Mouse (Mus musculus): ENCODE data around the gene Panx3. TPM values are rescaled to one million over a fixed set of nuclear protein-coding genes. Genes with fewer than 3 reads are reported as not detected.

The Panx3 gene
- total RNA-seq (2018; cell fraction: chromatin; rRNA removed): not detected
- not detected for total RNA-seq (2018; cell fraction: cytosol; rRNA removed)
- total RNA-seq (2018; cell fraction: nucleus; rRNA removed): not detected
- polyA plus RNA-seq (2018): not detected in 3 replicates

GRCm38 (mm10) chr9:37669115-37669514, at the start of gene Panx3:
TSS of gene Panx3 (minus strand) at chr9:37669235.
- Histone ChIP-seq H3K36me3 (ENCODE audit: inconsistent target) (no peaks in the 10 kb centered on the region), H3K4me3 (ENCODE audit: inconsistent target) (no peak within 1 kb of the TSS), H3K27ac (no peak within 1 kb of the TSS), H3K79me2 (ENCODE audit: inconsistent target) (no peaks in the 10 kb centered on the region)
- WGBS (ENCODE audit: missing documents): 22% methylated on average over 6 of the region's 6 CpGs

- Histone ChIP-seq H3K79me2 (ENCODE audit: inconsistent target) (no peaks in the 10 kb centered on the region), H3K27ac (no peak within 1 kb of the TSS), H3K4me3 (ENCODE audit: inconsistent target) (no peak within 1 kb of the TSS), H3K36me3 (ENCODE audit: inconsistent target) (no peaks in the 10 kb centered on the region)
- WGBS (ENCODE audit: missing documents): 91% methylated on average over 1 of the region's 1 CpGs
Measured at GRCm38 (mm10) chr9:37716150-37716549, 47.1 kb upstream of the Panx3 start, which contains the start of gene Olfr160. TSS of gene Olfr160 (minus strand) at chr9:37716250.

GRCm38 (mm10) chr9:37689970-37690686, 21.1 kb upstream of the Panx3 start:
- no peaks in the 10 kb centered on the region for H3K36me3 ChIP-seq (ENCODE audit: inconsistent target)
- H3K4me3 ChIP-seq (ENCODE audit: inconsistent target): no peak overlapping the region
- WGBS (ENCODE audit: missing documents): 67% methylated on average over 4 of the region's 5 CpGs
- H3K79me2 ChIP-seq (ENCODE audit: inconsistent target): no peaks in the 10 kb centered on the region
- no peak overlapping the region for H3K27ac ChIP-seq

- WGBS (ENCODE audit: missing documents): 58% methylated on average over 3 of the region's 3 CpGs
- H3K79me2 ChIP-seq (ENCODE audit: inconsistent target): no peaks in the 10 kb centered on the region
Measured at GRCm38 (mm10) chr9:37687941-37688303, 18.9 kb upstream of the Panx3 start.

GRCm38 (mm10) chr9:37687288-37687940, 18.4 kb upstream of the Panx3 start:
- Histone ChIP-seq H3K36me3 (ENCODE audit: inconsistent target) (no peaks in the 10 kb centered on the region), H3K27ac (no peak overlapping the region), H3K79me2 (ENCODE audit: inconsistent target) (no peaks in the 10 kb centered on the region), H3K4me3 (ENCODE audit: inconsistent target) (no peak overlapping the region)
- WGBS (ENCODE audit: missing documents): 85% methylated on average over 3 of the region's 3 CpGs

More at GRCm38 (mm10) chr9:37687941-37688303, 18.9 kb upstream of the Panx3 start:
- H3K36me3 ChIP-seq (ENCODE audit: inconsistent target): no peaks in the 10 kb centered on the region
- H3K27ac ChIP-seq: no peak overlapping the region
- no peak overlapping the region for H3K4me3 ChIP-seq (ENCODE audit: inconsistent target)

GRCm38 (mm10) chr9:37681123-37681522, 12.1 kb upstream of the Panx3 start:
- 91% methylated on average over 1 of the region's 1 CpGs for WGBS (ENCODE audit: missing documents)
- H3K4me3 ChIP-seq (ENCODE audit: inconsistent target): no peak overlapping the region
- no peaks in the 10 kb centered on the region for H3K36me3 ChIP-seq (ENCODE audit: inconsistent target)
- H3K27ac ChIP-seq: no peak overlapping the region
- H3K79me2 ChIP-seq (ENCODE audit: inconsistent target): no peaks in the 10 kb centered on the region

GRCm38 (mm10) chr9:37675287-37675686, 6.3 kb upstream of the Panx3 start:
- H3K4me3 ChIP-seq (ENCODE audit: inconsistent target): no peak overlapping the region
- WGBS (ENCODE audit: missing documents): 89% methylated on average over 4 of the region's 4 CpGs
- H3K27ac ChIP-seq: no peak overlapping the region
- no peaks in the 10 kb centered on the region for H3K36me3 ChIP-seq (ENCODE audit: inconsistent target)
- H3K79me2 ChIP-seq (ENCODE audit: inconsistent target): no peaks in the 10 kb centered on the region

- WGBS (ENCODE audit: missing documents): 88% methylated on average over 3 of the region's 3 CpGs
- no peaks in the 10 kb centered on the region for H3K36me3 ChIP-seq (ENCODE audit: inconsistent target)
- H3K4me3 ChIP-seq (ENCODE audit: inconsistent target): no peak overlapping the region
- H3K79me2 ChIP-seq (ENCODE audit: inconsistent target): no peaks in the 10 kb centered on the region
- H3K27ac ChIP-seq: no peak overlapping the region
Measured at GRCm38 (mm10) chr9:37670261-37670660, 1.2 kb upstream of the Panx3 start.

GRCm38 (mm10) chr9:37669678-37670077, 643 bp upstream of the Panx3 start:
- no peak overlapping the region for H3K27ac ChIP-seq
- H3K79me2 ChIP-seq (ENCODE audit: inconsistent target): no peaks in the 10 kb centered on the region
- no peak overlapping the region for H3K4me3 ChIP-seq (ENCODE audit: inconsistent target)
- no peaks in the 10 kb centered on the region for H3K36me3 ChIP-seq (ENCODE audit: inconsistent target)
- 74% methylated on average over 4 of the region's 4 CpGs for WGBS (ENCODE audit: missing documents)

GRCm38 (mm10) chr9:37666045-37666444, 3.0 kb downstream of the Panx3 start:
- H3K79me2 ChIP-seq (ENCODE audit: inconsistent target): no peaks in the 10 kb centered on the region
- H3K4me3 ChIP-seq (ENCODE audit: inconsistent target): no peak overlapping the region
- no peak overlapping the region for H3K27ac ChIP-seq
- 89% methylated on average over 7 of the region's 7 CpGs for WGBS (ENCODE audit: missing documents)
- no peaks in the 10 kb centered on the region for H3K36me3 ChIP-seq (ENCODE audit: inconsistent target)

- Histone ChIP-seq H3K36me3 (ENCODE audit: inconsistent target) (no peaks in the 10 kb centered on the region), H3K4me3 (ENCODE audit: inconsistent target) (no peak overlapping the region), H3K79me2 (ENCODE audit: inconsistent target) (no peaks in the 10 kb centered on the region), H3K27ac (no peak overlapping the region)
- 64% methylated on average over 2 of the region's 2 CpGs for WGBS (ENCODE audit: missing documents)
Measured at GRCm38 (mm10) chr9:37664604-37665003, 4.4 kb downstream of the Panx3 start.

GRCm38 (mm10) chr9:37663210-37663609, 5.8 kb downstream of the Panx3 start:
- H3K4me3 ChIP-seq (ENCODE audit: inconsistent target): no peak overlapping the region
- H3K79me2 ChIP-seq (ENCODE audit: inconsistent target): no peaks in the 10 kb centered on the region
- no peak overlapping the region for H3K27ac ChIP-seq
- no peaks in the 10 kb centered on the region for H3K36me3 ChIP-seq (ENCODE audit: inconsistent target)
- WGBS (ENCODE audit: missing documents): 75% methylated on average over 1 of the region's 1 CpGs

- Histone ChIP-seq H3K4me3 (ENCODE audit: inconsistent target) (no peak overlapping the region), H3K36me3 (ENCODE audit: inconsistent target) (peaks cover 2% of the 10 kb centered on the region; the same call in 1 of the 2 replicates), H3K79me2 (ENCODE audit: inconsistent target) (peaks cover 10% of the 10 kb centered on the region; the same call in 1 of the 2 replicates), H3K27ac (no peak overlapping the region)
- WGBS (ENCODE audit: missing documents): 90% methylated on average over 5 of the region's 6 CpGs
Measured at GRCm38 (mm10) chr9:37659413-37659812, 9.6 kb downstream of the Panx3 start.

- H3K36me3 ChIP-seq (ENCODE audit: inconsistent target): peaks cover 26% of the 10 kb centered on the region
- 1% methylated on average over 36 of the region's 36 CpGs for WGBS (ENCODE audit: missing documents)
- H3K4me3 ChIP-seq (ENCODE audit: inconsistent target): peak within 1 kb of the TSS; percentile 87
- H3K27ac ChIP-seq: peak within 1 kb of the TSS; percentile 44
- peaks cover 10% of the 10 kb centered on the region; the same call in 1 of the 2 replicates for H3K79me2 ChIP-seq (ENCODE audit: inconsistent target)
Measured at GRCm38 (mm10) chr9:37656931-37657481, 12.0 kb downstream of the Panx3 start, which contains the start of gene Tbrg1. TSS of gene Tbrg1 (minus strand) at chr9:37657312.

- WGBS (ENCODE audit: missing documents): 0% methylated on average over 10 of the region's 10 CpGs
- H3K36me3 ChIP-seq (ENCODE audit: inconsistent target): peaks cover 30% of the 10 kb centered on the region
- peak overlapping the region; percentile 87 for H3K4me3 ChIP-seq (ENCODE audit: inconsistent target)
- H3K27ac ChIP-seq: peak overlapping the region; percentile 44
- peaks cover 10% of the 10 kb centered on the region; the same call in 1 of the 2 replicates for H3K79me2 ChIP-seq (ENCODE audit: inconsistent target)
Measured at GRCm38 (mm10) chr9:37656439-37656881, 12.6 kb downstream of the Panx3 start.

All from macrophage (primary cell).